Mouse (Mus musculus): ENCODE data around the gene Serpina5.

Serpina5 gene

GRCm38 (mm10) chr12:104131041-104131440 is 30.1 kb downstream of the Serpina5 start:
- no peak for DNase-seq

- DNase-seq: no peak
Measured at GRCm38 (mm10) chr12:104138216-104138615, 37.3 kb downstream of the Serpina5 start.

- peak; percentile 15 for DNase-seq
Measured at GRCm38 (mm10) chr12:104140543-104141103, 39.7 kb downstream of the Serpina5 start.

- no peak for DNase-seq
Measured at GRCm38 (mm10) chr12:104141506-104141905, 40.6 kb downstream of the Serpina5 start.

GRCm38 (mm10) chr12:104142427-104142826 is 41.5 kb downstream of the Serpina5 start:
- DNase-seq: no peak

- DNase-seq: peak; percentile 61
Measured at GRCm38 (mm10) chr12:104143286-104143685, 42.4 kb downstream of the Serpina5 start.

GRCm38 (mm10) chr12:104145571-104145970 is 44.7 kb downstream of the Serpina5 start:
- no peak for DNase-seq

GRCm38 (mm10) chr12:104151989-104152388 is 51.1 kb downstream of the Serpina5 start:
- DNase-seq: no peak

- no peak for DNase-seq
Measured at GRCm38 (mm10) chr12:104153041-104153645, 52.2 kb downstream of the Serpina5 start.

- DNase-seq: no peak
Measured at GRCm38 (mm10) chr12:104153656-104154055, 52.7 kb downstream of the Serpina5 start, which contains the start of gene Serpina3c. TSS of gene Serpina3c (minus strand) at chr12:104153870.

Measured in kidney, adult 9 months (tissue).